Mouse (Mus musculus): ENCODE measurements at regions not wholly inside any gene's neighbourhood (a gene's known extent, or its start where the extent isn't known, plus 50 kb on each side); places are given as distances from the start of the nearest gene placed in this dataset.

DNA sequence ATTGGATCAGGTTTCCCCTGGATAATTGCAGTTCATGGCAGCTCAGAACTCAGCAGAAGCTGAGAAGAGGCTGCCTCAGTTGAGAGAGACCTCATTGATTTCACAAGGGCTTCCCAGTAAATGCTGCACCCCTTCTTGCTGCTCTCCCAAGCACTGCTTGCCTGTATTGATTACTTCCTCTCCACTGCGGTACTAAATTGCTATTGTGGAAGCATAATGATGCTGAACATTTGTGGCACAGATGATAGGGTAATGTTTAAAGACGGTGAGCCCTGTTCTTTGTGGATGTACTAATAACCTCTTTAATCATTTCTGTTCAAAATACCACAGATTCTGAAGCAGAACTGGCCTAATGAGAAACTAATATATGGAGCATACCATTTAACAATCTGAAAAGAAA, 492.5 kb upstream of the Gm21833 start:
- no peak overlapping the region for H3K27ac ChIP-seq (ENCODE audit: low read depth, low read length)
- 77% methylated on average over 2 of the region's 2 CpGs for WGBS
- no peak overlapping the region for H3K9ac ChIP-seq (ENCODE audit: low read length)
- no peak for DNase-seq (ENCODE audit: low spot score)
- H3K4me3 ChIP-seq (ENCODE audit: low read depth, low read length), result no peak overlapping the region
- H3K4me1 ChIP-seq (ENCODE audit: control insufficient read depth, insufficient read depth, low read length), result no peaks in the 10 kb centered on the region
- no peaks in the 10 kb centered on the region for H3K9me3 ChIP-seq (ENCODE audit: control insufficient read depth, low read length)
- no peaks in the 10 kb centered on the region for H3K36me3 ChIP-seq (ENCODE audit: control insufficient read depth, insufficient read depth, low read length)
- no peaks in the 10 kb centered on the region for H3K27me3 ChIP-seq (ENCODE audit: control insufficient read depth, insufficient read depth, low read length)
- no peak overlapping the region for H3K4me2 ChIP-seq (ENCODE audit: low read depth)
- no peak for ATAC-seq (ENCODE audit: insufficient read depth, low FRiP score, low TSS enrichment)

DNA sequence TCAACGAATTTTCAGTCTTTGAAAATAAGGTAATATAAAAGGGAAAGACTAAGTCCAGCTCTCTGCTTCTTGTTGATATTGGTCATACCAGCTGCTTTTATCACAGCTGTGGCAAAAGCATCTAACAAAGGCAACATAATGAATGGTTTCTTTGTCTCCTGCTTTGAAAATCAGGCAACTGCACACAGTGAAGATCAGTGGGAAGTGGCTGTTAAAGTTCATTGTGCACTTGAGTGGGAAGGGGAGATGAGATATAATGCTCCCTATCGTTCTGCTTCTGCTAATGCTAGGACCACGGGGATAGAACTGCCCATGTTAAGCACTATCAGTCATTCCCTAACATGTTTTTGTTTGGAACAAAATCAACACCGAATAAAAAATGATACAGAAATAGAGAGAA, 468.1 kb upstream of the Gm21833 start:
- Histone ChIP-seq H3K4me2 (ENCODE audit: low read depth) (no peak overlapping the region), H3K27ac (ENCODE audit: low read depth, low read length) (no peak overlapping the region), H3K4me1 (ENCODE audit: control insufficient read depth, insufficient read depth, low read length) (no peaks in the 10 kb centered on the region), H3K4me3 (ENCODE audit: low read depth, low read length) (no peak overlapping the region), H3K36me3 (ENCODE audit: control insufficient read depth, insufficient read depth, low read length) (no peaks in the 10 kb centered on the region), H3K27me3 (ENCODE audit: control insufficient read depth, insufficient read depth, low read length) (no peaks in the 10 kb centered on the region), H3K9me3 (ENCODE audit: control insufficient read depth, low read length) (no peaks in the 10 kb centered on the region), H3K9ac (ENCODE audit: low read length) (no peak overlapping the region)
- DNase-seq (ENCODE audit: low spot score) (peak; percentile 16), ATAC-seq (ENCODE audit: insufficient read depth, low FRiP score, low TSS enrichment) (peak; percentile 54)
- WGBS, result 64% methylated on average over 4 of the region's 4 CpGs

Data from neural tube, embryonic 11.5 days (tissue).